Mouse (Mus musculus): ENCODE data around the gene Ccnh.
A peak's percentile ranks its signal among the peaks of the same experiment; 100 is the strongest.
"Not testable (repeated sequence)": the region's sequence is repeated elsewhere in the genome, so short reads cannot be mapped to it uniquely, and the experiment has no call there.

Gene Ccnh

DNA sequence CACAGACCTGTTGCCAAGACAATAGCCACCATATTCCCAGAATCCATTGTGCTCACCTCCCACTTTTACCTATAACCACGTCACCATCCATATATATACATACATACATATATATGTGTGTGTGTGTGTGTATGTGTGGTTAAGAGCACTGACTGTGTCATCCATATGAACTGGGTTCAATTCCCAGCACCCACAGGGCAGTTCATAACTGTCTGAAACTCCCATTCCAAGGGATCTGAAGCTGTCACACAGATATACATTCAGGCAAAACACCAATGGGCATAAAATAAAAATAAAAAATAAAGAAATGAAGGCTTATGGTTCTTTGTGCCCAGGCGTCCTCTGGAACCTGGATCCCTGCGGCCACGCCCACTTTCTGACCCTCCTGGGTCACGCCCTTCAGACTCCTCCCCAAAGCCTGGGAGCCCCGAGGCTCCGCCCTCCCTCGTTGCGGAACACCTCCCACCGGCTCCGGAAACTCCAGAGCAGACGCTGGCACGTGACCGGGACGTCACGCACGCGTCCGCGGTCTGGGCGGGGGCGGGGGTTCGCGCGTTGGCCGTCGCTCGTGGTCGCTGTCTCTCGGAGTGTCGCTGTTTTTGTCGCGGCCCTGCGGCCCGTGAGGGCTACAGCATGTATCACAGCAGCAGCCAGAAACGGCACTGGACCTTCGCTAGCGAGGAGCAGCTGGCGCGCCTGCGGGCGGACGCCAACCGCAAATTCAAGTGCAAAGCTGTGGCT lies at the start of gene Ccnh:
TSS of gene Ccnh (plus strand) at position 506 of the 741 bp plus-strand sequence.
- DNase-seq = peak; percentile 90

DNA sequence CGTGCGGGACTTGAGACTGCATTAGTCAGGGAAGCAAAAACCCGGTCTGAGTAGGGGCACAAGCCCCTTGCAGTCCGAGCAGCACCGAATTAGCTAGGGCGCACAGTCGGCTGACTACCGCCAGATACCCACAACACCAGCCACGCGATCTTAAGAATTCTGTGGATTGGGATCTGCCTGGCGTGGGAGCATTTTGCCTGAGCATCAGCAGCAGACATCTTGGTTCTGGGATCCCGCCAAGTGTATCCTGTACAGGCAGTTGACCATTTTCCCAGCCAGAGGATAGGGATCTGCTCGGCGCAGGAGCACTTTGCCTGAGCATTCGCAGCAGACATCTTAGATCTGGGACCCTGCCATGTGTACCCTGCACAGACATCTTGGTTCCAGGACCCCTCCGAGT lies 45.8 kb upstream of the Ccnh start:
- not testable (repeated sequence) for DNase-seq

DNA sequence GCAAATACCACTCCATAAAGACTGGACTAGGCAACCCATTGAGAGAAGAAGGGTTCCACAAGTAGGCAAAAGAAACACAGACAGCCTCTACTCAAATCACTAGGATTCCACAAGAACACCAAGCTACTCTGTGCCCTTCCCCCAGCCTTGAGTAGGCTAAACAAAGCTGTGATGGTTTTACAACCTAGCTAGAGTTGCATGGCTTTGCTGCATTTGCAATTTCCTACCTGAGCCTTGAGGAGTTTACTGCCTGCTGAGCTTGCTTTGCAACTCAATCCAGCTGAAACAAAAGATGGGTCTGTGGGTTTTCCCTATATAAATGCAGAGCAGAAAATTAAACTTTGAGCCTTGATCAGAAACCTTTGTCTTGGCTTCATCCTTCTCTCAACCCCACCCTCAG lies 42.7 kb upstream of the Ccnh start:
- no peak for DNase-seq

DNA sequence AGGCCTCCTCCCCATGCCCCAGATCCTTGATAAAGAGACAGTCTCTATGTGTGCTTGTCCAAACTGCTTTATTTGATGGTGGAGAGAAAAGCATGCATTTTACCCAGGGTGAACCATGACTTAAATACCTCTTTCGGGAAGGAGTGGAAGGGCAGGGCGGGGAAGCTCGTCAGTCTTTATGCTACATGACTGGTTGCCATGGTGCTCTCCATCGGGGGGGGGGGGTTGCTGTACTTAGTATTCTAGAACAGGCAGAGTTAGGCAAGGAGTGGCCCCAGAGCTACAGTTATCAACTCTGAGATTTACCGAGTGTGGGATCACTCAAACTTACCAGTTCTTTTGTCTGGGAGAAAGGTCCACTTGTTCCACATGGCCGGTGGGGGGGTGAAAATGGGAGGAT lies 34.5 kb upstream of the Ccnh start:
- no peak for DNase-seq

DNA sequence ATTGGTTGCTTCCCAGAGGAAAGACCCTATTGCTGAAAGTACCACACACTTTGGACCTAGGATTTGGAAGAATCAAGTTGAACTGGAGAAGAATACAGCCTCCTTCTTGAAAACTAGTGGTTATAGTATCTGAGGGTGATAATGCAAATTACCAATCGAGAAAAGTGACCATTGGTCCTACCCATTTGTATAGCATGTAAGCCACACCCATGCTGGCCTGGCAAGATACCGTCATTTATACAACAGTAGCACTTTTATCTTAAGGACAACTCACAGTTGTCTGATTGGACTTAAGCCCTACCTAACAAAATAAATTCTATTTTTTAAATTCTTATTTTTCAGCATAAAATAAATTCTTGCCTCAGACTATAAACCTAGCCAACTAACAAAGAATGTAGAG lies 29.2 kb upstream of the Ccnh start:
- DNase-seq = no peak

DNA sequence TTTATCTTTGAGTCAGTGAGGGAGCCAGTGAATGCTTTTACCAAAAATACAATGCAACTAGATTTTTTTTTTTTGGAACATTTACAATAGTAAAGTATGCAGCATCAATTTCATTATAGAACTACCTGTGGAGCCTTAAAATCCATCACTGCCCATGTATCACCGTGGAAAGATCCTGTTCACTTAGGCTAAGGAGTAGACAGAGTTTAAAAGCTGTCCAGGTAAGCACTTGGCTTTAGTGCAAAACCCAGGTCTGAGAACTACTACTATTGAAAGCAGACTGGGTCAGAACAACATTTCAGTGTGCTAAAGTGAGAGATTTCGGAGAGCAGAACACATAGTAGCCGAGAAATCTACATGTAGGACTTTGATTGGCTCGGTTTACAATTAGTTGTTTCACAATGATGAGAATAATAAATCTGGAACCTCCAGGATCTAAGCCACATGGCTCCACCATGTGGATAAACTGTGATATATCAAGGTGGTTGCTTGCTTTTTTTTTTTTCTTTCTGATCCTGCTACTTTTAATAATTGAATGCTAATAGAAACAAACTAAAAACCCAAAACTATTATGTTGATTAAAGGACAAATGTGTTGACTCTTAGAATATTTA lies 24.6 kb upstream of the Ccnh start:
- DNase-seq = no peak

DNA sequence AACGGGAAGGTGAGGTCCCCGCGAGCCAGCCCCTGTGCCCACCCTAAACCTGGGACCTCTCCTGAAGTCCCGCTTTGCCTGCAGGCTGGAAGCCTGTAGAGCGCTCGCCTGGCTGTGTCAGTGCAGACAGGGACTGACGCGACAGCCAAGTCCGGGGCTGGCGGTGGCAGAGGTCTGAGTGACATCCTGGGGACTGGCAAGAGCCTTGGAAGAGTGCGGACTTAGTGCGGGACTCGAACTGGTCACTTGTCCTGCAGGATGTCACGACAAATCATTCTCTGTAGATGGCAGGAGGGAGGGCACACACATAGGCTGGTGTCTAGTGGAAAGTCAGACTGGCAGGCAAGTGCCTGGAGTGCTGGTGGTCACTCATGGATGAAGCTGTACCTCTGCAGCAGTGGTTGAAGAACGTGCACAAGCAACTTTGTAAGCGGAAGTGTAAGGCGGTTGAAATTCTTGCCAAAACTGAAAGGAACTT lies 475 bp downstream of the Ccnh start:
- no peak for DNase-seq

DNA sequence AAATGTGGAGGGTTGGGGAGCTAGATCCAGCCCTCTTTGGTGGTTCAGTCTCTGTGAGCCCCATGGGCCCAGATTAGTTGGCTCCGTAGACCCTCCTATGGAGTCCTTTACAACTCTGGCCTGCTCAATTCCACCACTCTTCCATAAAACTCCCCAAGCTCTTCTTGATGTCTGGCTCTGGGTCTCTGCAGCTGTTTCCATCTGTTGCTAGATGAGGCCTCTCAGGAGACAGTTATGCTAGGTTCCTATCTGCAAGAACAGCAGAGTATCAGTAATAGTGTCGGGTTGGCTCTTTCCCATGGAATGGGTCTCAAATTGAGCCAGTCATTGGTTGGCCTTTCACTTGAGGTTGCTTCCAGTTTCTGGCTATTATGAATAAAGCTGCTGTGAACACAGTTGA lies 2.0 kb downstream of the Ccnh start:
- no peak for DNase-seq

DNA sequence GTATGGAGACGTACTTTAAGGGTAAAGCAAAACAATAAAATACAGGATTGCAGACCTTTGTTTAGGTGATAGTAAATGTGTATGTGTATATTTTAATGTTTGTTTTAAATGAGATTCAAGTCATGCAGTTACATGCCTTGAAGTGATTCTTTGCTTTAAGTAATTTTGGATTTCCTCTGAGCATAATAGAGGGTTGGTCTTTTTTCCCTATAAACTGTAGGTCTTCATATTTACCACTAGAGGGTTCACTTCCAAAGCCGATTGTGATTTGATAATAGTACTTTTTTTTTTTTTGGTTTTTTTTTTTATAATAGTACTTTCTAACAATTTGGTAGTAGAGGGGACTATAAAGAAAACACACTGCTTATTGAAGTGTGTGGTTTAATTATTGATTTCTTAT lies 18.3 kb downstream of the Ccnh start:
- DNase-seq = no peak

DNA sequence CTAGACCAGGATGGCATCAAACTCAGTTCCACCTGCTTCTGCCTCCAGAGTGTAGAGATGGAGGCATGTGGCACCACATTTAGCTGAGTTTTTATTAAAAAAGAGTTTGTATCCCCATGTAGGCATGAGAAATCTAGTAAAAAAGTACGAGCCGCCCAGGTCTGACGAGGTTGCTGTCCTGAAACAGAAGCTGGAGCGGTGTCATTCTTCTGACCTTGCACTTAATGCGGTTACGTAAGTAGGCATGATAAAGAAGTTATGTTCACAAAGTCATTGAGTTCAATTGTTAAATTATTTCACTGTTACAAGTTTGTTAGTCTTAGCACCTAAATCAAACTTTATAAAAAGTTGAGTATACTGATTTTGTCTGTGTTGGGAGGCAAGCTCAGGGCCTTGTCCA lies 19.4 kb downstream of the Ccnh start:
- DNase-seq = no peak

DNA sequence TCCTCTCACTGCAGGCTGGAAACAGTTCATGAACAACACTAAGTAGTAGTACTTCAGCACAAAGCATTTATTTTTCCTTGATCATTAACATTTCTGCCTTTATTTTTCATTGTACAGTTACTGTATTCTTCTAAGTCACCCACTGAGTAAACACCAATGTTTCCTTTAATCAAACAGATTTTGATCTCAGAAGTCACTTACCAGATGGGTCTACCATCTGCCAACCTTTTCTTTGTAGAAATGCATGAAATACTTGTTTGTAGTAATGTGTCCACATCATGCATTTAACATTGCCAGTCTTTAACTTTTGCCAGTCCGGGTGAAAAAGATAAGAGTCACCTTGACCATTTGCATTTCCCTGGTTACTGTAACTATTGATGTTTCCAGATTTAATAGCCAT lies 21.1 kb downstream of the Ccnh start:
- DNase-seq = no peak

DNA sequence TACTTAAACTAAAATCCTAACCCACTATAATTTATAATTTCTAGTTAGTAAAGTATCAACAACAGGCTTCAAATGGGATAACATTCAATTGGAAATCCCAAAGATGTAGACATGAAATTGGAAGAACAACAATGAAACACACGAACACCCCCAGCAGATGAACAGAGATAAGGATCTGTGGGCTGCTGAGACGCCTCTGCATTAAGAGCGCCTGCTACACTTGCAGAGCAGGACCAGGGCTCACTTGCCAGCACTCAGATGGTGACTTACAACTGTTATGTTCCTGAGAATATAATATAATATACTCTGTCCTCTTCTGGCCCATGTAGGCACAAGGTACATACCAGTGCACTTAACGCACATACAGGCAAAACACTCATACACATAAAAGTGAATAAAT lies 29.4 kb downstream of the Ccnh start:
- no peak for DNase-seq

DNA sequence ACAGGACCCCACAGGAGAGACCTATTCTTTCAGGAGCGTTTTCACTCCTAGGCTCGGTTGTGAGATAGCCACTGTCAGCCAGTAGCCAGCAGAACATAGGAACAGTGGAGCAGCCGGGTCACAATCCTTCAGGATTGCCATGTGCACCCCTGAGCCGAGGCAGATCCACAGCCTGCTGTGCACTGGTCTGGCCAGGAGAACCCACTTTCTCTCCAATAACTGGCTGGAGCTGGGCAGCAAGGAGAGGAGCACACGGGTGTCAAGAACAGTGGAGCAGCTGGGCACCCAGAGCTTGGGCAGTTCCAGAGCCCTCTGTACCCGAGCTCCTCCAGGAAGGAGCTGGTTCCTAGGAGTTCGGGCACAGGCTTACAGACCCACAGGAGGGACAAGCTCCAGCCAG lies 49.6 kb downstream of the Ccnh start:
- DNase-seq = peak; percentile 13
